Mouse (Mus musculus) hindbrain, embryonic 13.5 days (tissue): ENCODE data around the gene Gpr83. TPM values are rescaled to one million over a fixed set of nuclear protein-coding genes. Genes with fewer than 3 reads are reported as not detected.
"Not testable (repeated sequence)": the region's sequence is repeated elsewhere in the genome, so short reads cannot be mapped to it uniquely, and the experiment has no call there.

ENCODE experiments used
- ATAC-seq: fragments of 200-750 bp; cut with Nextera tagmentation; 2 replicates; pipeline ENCODE4 v1.8.0; 2017; ENCODE audit warnings: moderate TSS enrichment; ENCODE audit not compliant: low FRiP score
- H3K27ac ChIP-seq: fragments of 300-500 bp; sonication (generic); 2 replicates; pipeline ENCODE4 v1.5.1; 2015; ENCODE audit warnings: inconsistent platforms, mild to moderate bottlenecking, moderate library complexity
- H3K27me3 ChIP-seq: fragments of 300-500 bp; sonication (generic); 2 replicates; pipeline ENCODE4 v1.6.1; 2015; ENCODE audit warnings: mild to moderate bottlenecking, inconsistent platforms
- H3K36me3 ChIP-seq: fragments of 300-500 bp; sonication (generic); 2 replicates; pipeline ENCODE4 v1.6.1; 2015; ENCODE audit warnings: mild to moderate bottlenecking, inconsistent platforms
- H3K4me1 ChIP-seq: fragments of 300-500 bp; sonication (generic); replicated peaks from 2 replicates; pipeline ENCODE4 v1.6.1; 2015; ENCODE audit warnings: inconsistent platforms
- H3K4me2 ChIP-seq: fragments of 300-500 bp; sonication (generic); 2 replicates; pipeline ENCODE4 v1.6.1; 2015; ENCODE audit warnings: inconsistent platforms, mild to moderate bottlenecking, moderate library complexity
- H3K4me3 ChIP-seq: fragments of 300-500 bp; sonication (generic); 2 replicates; pipeline ENCODE4 v1.5.1; 2015; ENCODE audit warnings: mild to moderate bottlenecking, inconsistent platforms
- H3K9ac ChIP-seq: fragments of 300-500 bp; sonication (generic); 2 replicates; pipeline ENCODE4 v1.6.1; 2015; ENCODE audit warnings: mild to moderate bottlenecking, inconsistent platforms
- H3K9me3 ChIP-seq: fragments of 300-500 bp; sonication (generic); 2 replicates; pipeline ENCODE4 v1.6.1; 2016; ENCODE audit warnings: inconsistent platforms
- WGBS: fragments of 180-500 bp; shearing (Covaris S2); methylation state at CpG from one replicate; pipeline ENCODE4 v1.1.7; 2015; 5-methylcytosine and 5-hydroxymethylcytosine counted together
- polyA plus RNA-seq: library from polyadenylated mRNA; unstranded; fragments of >200 nt; fragmentation: Nextera tagmentation; extraction: Ambion mirVana; gene quantifications from 2 replicates; pipeline ENCODE4 v1.2.1, GENCODE M21; 2015

Gpr83 gene
- polyA plus RNA-seq, 1 experiment from 2014 or later, result 1.1 TPM

- 18% methylated on average over 17 of the region's 17 CpGs for WGBS
- Histone ChIP-seq H3K4me2 (peak overlapping the region; percentile 16; the same call in 1 of the 2 replicates), H3K27ac (peak overlapping the region; percentile 60; the same call in 1 of the 2 replicates), H3K4me3 (no peak overlapping the region), H3K4me1 (peaks cover 13% of the 10 kb centered on the region), H3K9ac (no peak overlapping the region; the same call in 1 of the 2 replicates), H3K9me3 (no peaks in the 10 kb centered on the region), H3K27me3 (0 out of 2 replicates have a peak, but pooled peaks cover 4% of the 10 kb centered on the region), H3K36me3 (no peaks in the 10 kb centered on the region)
- ATAC-seq, result peak; percentile 89
Observed at GRCm38 (mm10) chr9:14872181-14872930, 12.3 kb downstream of the Gpr83 start.

GRCm38 (mm10) chr9:14875743-14876507 lies 15.9 kb downstream of the Gpr83 start:
- WGBS, result 80% methylated on average over 5 of the region's 5 CpGs
- no peak overlapping the region for H3K9ac ChIP-seq
- H3K4me2 ChIP-seq, result no peak overlapping the region
- H3K36me3 ChIP-seq, result no peaks in the 10 kb centered on the region
- no peak overlapping the region for H3K27ac ChIP-seq
- peaks cover 13% of the 10 kb centered on the region for H3K4me1 ChIP-seq
- H3K9me3 ChIP-seq, result no peaks in the 10 kb centered on the region
- no peak for ATAC-seq
- no peak overlapping the region for H3K4me3 ChIP-seq
- H3K27me3 ChIP-seq, result no peaks in the 10 kb centered on the region

GRCm38 (mm10) chr9:14876566-14876965 lies 16.6 kb downstream of the Gpr83 start:
- 39% methylated on average over 8 of the region's 8 CpGs for WGBS
- H3K9me3 ChIP-seq, ATAC-seq: not testable (repeated sequence)

GRCm38 (mm10) chr9:14884641-14885040 lies 24.6 kb downstream of the Gpr83 start:
- H3K9me3 ChIP-seq, result no peaks in the 10 kb centered on the region
- no peaks in the 10 kb centered on the region for H3K27me3 ChIP-seq
- 74% methylated on average over 4 of the region's 4 CpGs for WGBS
- no peak overlapping the region for H3K4me3 ChIP-seq
- 0 out of 2 replicates have a peak, but pooled peaks cover 10% of the 10 kb centered on the region for H3K4me1 ChIP-seq
- H3K9ac ChIP-seq, result no peak overlapping the region
- no peaks in the 10 kb centered on the region for H3K36me3 ChIP-seq
- no peak overlapping the region for H3K27ac ChIP-seq
- ATAC-seq, result no peak
- no peak overlapping the region for H3K4me2 ChIP-seq

More at GRCm38 (mm10) chr9:14876566-14876965, 16.6 kb downstream of the Gpr83 start:
- not testable (repeated sequence) for H3K36me3 ChIP-seq, H3K9ac ChIP-seq, H3K4me2 ChIP-seq, H3K4me3 ChIP-seq, H3K27ac ChIP-seq, H3K27me3 ChIP-seq
- peaks cover 13% of the 10 kb centered on the region for H3K4me1 ChIP-seq

GRCm38 (mm10) chr9:14885151-14885550 lies 25.1 kb downstream of the Gpr83 start:
- H3K4me1 ChIP-seq, result peaks cover 10% of the 10 kb centered on the region; the same call in 1 of the 2 replicates
- no peak overlapping the region for H3K9ac ChIP-seq
- no peaks in the 10 kb centered on the region for H3K36me3 ChIP-seq
- H3K9me3 ChIP-seq, result no peaks in the 10 kb centered on the region
- no peak overlapping the region for H3K4me3 ChIP-seq
- H3K27ac ChIP-seq, result no peak overlapping the region
- ATAC-seq, result no peak
- H3K27me3 ChIP-seq, result no peaks in the 10 kb centered on the region
- H3K4me2 ChIP-seq, result no peak overlapping the region

- Histone ChIP-seq H3K9me3 (no peaks in the 10 kb centered on the region), H3K27ac (no peak overlapping the region), H3K4me3 (no peak overlapping the region), H3K27me3 (no peaks in the 10 kb centered on the region), H3K36me3 (no peaks in the 10 kb centered on the region), H3K9ac (no peak overlapping the region), H3K4me1 (peaks cover 18% of the 10 kb centered on the region), H3K4me2 (no peak overlapping the region)
- ATAC-seq, result no peak
- 93% methylated on average over 1 of the region's 1 CpGs for WGBS
Observed at GRCm38 (mm10) chr9:14885954-14886353, 25.9 kb downstream of the Gpr83 start.

GRCm38 (mm10) chr9:14887787-14888382 lies 27.9 kb downstream of the Gpr83 start:
- Histone ChIP-seq H3K27me3 (no peaks in the 10 kb centered on the region), H3K27ac (no peak overlapping the region), H3K4me1 (peaks cover 22% of the 10 kb centered on the region), H3K9ac (no peak overlapping the region), H3K4me3 (no peak overlapping the region), H3K4me2 (no peak overlapping the region), H3K36me3 (no peaks in the 10 kb centered on the region), H3K9me3 (no peaks in the 10 kb centered on the region)
- ATAC-seq, result no peak
- 84% methylated on average over 6 of the region's 6 CpGs for WGBS

- no peak for ATAC-seq
- Histone ChIP-seq H3K9me3 (no peaks in the 10 kb centered on the region), H3K4me2 (no peak overlapping the region), H3K27me3 (no peaks in the 10 kb centered on the region), H3K4me1 (peaks cover 22% of the 10 kb centered on the region), H3K4me3 (no peak overlapping the region), H3K27ac (no peak overlapping the region), H3K36me3 (no peaks in the 10 kb centered on the region), H3K9ac (no peak overlapping the region)
- WGBS, result 67% methylated on average over 6 of the region's 6 CpGs
Observed at GRCm38 (mm10) chr9:14888671-14889070, 28.7 kb downstream of the Gpr83 start.

- no peak overlapping the region for H3K9ac ChIP-seq
- no peaks in the 10 kb centered on the region for H3K9me3 ChIP-seq
- no peaks in the 10 kb centered on the region for H3K27me3 ChIP-seq
- 40% methylated on average over 3 of the region's 3 CpGs for WGBS
- no peak for ATAC-seq
- no peaks in the 10 kb centered on the region for H3K36me3 ChIP-seq
- H3K4me3 ChIP-seq, result no peak overlapping the region
- no peak overlapping the region for H3K4me2 ChIP-seq
- peaks cover 26% of the 10 kb centered on the region for H3K4me1 ChIP-seq
- no peak overlapping the region for H3K27ac ChIP-seq
Observed at GRCm38 (mm10) chr9:14890699-14891098, 30.7 kb downstream of the Gpr83 start.

GRCm38 (mm10) chr9:14891891-14892290 lies 31.9 kb downstream of the Gpr83 start:
- ATAC-seq, result no peak
- Histone ChIP-seq H3K27me3 (no peaks in the 10 kb centered on the region), H3K4me1 (peaks cover 28% of the 10 kb centered on the region), H3K36me3 (no peaks in the 10 kb centered on the region), H3K4me2 (no peak overlapping the region), H3K9me3 (no peaks in the 10 kb centered on the region), H3K27ac (no peak overlapping the region), H3K4me3 (no peak overlapping the region), H3K9ac (no peak overlapping the region)
- WGBS, result 77% methylated on average over 5 of the region's 5 CpGs

- no peak overlapping the region for H3K27ac ChIP-seq
- H3K4me3 ChIP-seq, result no peak overlapping the region
Observed at GRCm38 (mm10) chr9:14893388-14893787, 33.4 kb downstream of the Gpr83 start.

GRCm38 (mm10) chr9:14894628-14895027 lies 34.6 kb downstream of the Gpr83 start:
- Histone ChIP-seq H3K36me3 (no peaks in the 10 kb centered on the region), H3K27me3 (no peaks in the 10 kb centered on the region), H3K4me1 (peaks cover 20% of the 10 kb centered on the region), H3K9me3 (no peaks in the 10 kb centered on the region), H3K9ac (no peak overlapping the region), H3K27ac (no peak overlapping the region), H3K4me3 (no peak overlapping the region), H3K4me2 (no peak overlapping the region)
- ATAC-seq, result no peak
- WGBS, result 84% methylated on average over 3 of the region's 3 CpGs

More at GRCm38 (mm10) chr9:14893388-14893787, 33.4 kb downstream of the Gpr83 start:
- Histone ChIP-seq H3K36me3 (no peaks in the 10 kb centered on the region), H3K9me3 (no peaks in the 10 kb centered on the region), H3K4me1 (peaks cover 29% of the 10 kb centered on the region), H3K9ac (no peak overlapping the region), H3K4me2 (no peak overlapping the region), H3K27me3 (no peaks in the 10 kb centered on the region)
- 90% methylated on average over 9 of the region's 9 CpGs for WGBS
- no peak for ATAC-seq
